Mouse (Mus musculus): ENCODE data around the gene 6330409D20Rik.

Gene 6330409D20Rik

GRCm38 (mm10) chr2:32700966-32701743 is 39.7 kb downstream of the 6330409D20Rik start:
- DNase-seq (ENCODE audit: low read depth, low spot score), result no peak

DNA sequence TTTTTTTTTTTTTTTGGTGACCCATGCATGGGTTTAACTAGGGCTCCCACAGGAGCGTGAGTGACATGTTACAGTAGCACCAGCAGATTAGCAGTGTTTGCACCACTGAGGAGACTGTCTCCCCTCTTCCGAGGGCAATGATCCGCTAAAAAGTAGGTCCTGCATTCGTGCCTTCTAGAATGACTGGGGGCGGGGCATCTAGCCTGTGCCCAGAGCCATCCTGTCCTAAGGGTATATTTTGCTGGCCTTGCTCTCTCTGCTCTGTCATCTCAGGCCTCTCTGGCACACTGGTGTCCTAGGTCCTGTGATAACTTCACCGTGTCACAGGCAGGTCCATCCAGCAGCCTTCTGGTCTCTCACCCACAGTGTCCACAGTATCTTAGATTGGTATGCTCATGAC is 41.1 kb downstream of the 6330409D20Rik start:
- DNase-seq (ENCODE audit: low read depth, low spot score), result no peak

DNA sequence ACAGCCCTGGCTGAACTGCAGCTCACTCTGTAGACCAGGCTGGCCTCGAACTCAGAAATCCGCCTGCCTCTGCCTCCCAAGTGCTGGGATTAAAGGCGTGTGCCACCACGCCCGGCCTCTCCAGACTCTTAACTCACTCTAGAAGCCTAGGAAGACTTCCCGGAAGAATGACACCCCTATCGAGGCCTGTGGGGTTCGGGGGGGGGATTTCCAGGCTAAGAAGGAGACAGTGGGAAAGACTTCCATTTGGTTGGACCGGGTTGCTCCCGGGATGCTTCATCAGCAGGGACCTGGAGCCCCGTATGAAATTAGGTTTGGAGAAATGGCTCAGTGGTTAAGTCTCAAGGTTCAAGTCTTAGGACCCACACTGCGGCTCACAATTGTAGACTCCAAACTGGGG is 46.1 kb downstream of the 6330409D20Rik start:
- DNase-seq (ENCODE audit: low read depth, low spot score), result no peak

DNA sequence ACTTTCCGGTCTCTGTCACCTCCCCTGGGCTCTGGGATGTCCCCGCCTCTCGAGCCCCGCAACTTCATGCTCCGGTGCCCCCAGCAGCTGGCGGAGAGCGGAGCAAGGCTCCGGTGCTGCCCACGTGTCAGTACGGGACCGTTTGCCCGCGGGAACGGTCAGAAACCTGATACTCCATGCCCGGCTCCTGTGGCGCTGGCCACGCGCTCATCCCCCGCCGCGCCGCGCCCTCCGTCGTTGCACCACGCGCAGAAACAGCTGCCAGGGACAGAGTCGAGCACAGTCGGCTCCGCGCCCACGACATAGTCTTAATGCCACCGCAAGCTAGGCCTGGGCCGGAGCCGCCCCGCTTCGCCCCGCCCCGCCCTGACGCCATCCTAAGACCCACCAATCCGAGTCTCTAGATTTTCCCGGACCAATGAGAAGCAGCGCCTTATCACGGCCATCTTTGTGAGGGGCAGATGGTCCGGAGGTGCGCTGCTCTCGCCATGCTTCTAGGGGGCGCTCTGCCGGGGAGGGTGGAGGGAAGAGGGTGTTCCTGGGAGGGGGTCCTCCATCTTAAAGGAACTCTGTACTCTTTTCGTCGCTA is 46.9 kb downstream of the 6330409D20Rik start:
- DNase-seq (ENCODE audit: low read depth, low spot score), result peak; percentile 98

- no peak for DNase-seq (ENCODE audit: low read depth, low spot score)
These were observed 47.5 kb downstream of the 6330409D20Rik start for GRCm38 (mm10) chr2:32693282-32693681.

- no peak for DNase-seq (ENCODE audit: low read depth, low spot score)
These were observed 48.3 kb downstream of the 6330409D20Rik start for GRCm38 (mm10) chr2:32692496-32692895.

DNA sequence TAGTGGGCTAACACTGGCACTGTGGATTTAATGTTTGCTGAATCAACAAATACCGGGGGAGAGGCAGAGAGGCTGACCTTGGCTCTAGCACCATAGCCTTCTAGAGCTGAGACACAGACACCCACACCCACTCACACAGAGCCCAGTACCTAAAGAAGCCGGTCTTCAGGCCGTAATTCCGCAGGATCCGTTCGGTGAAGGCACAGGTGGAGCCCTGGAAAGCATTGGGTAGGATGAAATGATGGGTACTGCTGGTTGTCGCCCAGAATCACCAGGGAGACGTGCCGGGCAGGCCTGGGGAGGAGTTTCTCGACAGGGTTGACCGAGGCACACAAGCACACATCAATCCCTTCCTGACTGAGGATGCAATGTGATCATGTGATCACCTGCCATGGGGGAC is 49.8 kb downstream of the 6330409D20Rik start:
- DNase-seq (ENCODE audit: low read depth, low spot score), result no peak

DNA sequence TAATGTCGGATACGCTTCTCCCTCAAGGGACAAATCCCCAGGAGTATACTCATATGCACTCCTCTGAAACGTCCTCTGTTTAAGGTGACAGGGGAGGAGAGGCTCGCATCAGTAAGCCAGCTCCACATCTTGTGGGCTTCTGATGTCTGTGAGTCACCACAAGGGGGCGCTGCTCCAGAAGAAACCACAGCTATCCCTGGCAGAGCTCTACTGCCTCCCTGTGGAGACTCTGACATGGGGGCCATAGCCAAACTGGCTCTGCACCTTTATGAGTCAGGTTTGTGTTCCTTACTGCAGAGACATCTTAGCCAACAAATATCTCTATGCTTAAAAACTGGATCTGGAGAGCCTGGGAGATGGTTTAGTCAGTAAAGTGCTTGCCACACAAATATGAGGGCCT is 51.4 kb downstream of the 6330409D20Rik start:
- peak; percentile 89 for DNase-seq (ENCODE audit: low read depth, low spot score)

GRCm38 (mm10) chr2:32687562-32687961 is 53.3 kb downstream of the 6330409D20Rik start:
- DNase-seq (ENCODE audit: low read depth, low spot score), result no peak

DNA sequence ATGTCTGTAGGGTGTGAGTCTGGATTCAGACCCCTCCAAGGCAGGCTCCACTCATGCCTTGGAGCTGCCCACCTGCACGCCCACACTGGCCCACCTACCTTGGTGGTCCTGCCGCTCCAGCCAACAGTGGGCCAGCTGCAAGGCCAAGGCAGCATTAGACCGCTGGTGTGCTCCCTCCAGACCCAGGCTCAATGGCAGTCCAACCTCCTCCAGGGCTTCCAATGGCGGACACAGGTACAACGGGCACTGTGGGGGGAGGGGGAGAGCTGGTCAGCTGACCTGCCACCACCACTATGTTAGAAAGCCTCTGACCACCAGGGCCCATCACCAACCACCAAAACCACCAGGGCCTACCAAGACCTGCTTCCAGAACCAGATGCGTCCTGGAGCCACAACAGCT is 54.2 kb downstream of the 6330409D20Rik start:
- DNase-seq (ENCODE audit: low read depth, low spot score), result no peak

- peak; percentile 54 for DNase-seq (ENCODE audit: low read depth, low spot score)
These were observed 55.0 kb downstream of the 6330409D20Rik start for GRCm38 (mm10) chr2:32685807-32686206.

GRCm38 (mm10) chr2:32684681-32685428 is 56.0 kb downstream of the 6330409D20Rik start:
- DNase-seq (ENCODE audit: low read depth, low spot score), result no peak

GRCm38 (mm10) chr2:32683701-32684100 is 57.1 kb downstream of the 6330409D20Rik start:
- DNase-seq (ENCODE audit: low read depth, low spot score), result no peak

- DNase-seq (ENCODE audit: low read depth, low spot score), result peak; percentile 36
These were observed 57.9 kb downstream of the 6330409D20Rik start for GRCm38 (mm10) chr2:32682721-32683417.
